Mouse (Mus musculus) brain, embryonic 14.5 days (tissue): Measurements from ENCODE around the gene Cntfr. TPM values are rescaled to one million over a fixed set of nuclear protein-coding genes. Genes with fewer than 3 reads are reported as not detected.

ENCODE experiments used
- DNase-seq: peaks from one replicate; pipeline ENCODE4 v3.0.0-alpha.2; 2011; ENCODE audit warnings: low read depth
- CTCF ChIP-seq: fragments of 200-500 bp; IDR thresholded peaks from 2 replicates; pipeline ENCODE4 v1.5.1; 2012; ENCODE audit warnings: inconsistent platforms, mild to moderate bottlenecking, moderate library complexity, borderline replicate concordance; ENCODE audit not compliant: insufficient read depth, insufficient read length; ENCODE audit errors: extremely low read depth
- POLR2A ChIP-seq: fragments of 200-500 bp; IDR thresholded peaks from 2 replicates; pipeline ENCODE4 v1.6.1; 2012; ENCODE audit warnings: mild to moderate bottlenecking, inconsistent platforms, borderline replicate concordance; ENCODE audit not compliant: poor library complexity, insufficient read depth, insufficient read length, severe bottlenecking; ENCODE audit errors: extremely low read depth
- polyA plus RNA-seq: library from polyadenylated mRNA; depleted of rRNA; stranded (reverse); fragments of >200 nt; gene quantifications from 2 replicates; pipeline ENCODE4 v1.2.3, GENCODE M21; 2012

Cntfr gene
- polyA plus RNA-seq, 1 experiment: 109 TPM

DNA sequence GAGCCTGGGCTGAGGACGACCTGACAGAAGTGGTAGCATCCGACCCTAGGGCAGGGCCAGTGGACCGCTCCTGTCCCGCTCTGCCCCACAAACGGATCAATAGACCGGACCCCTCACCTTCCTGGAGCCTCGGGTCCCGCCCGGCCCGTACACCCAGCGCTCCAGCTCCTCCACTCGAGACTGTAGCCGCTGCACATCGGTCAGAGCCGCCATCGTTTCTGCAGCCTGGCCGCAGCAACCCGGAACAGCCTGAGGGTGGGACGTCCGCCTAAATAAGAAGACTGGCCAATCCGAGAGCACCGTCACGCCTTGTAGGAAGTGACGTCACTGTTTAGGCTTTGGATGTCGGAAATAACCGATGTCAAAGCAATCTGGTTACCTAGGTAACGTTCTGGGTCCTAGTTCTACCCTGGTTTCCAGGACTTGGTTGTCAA, 26.0 kb upstream of the Cntfr start, which contains the start of gene Dctn3:
Gene Dctn3 (minus strand): TSS at position 253 of the 434 bp plus-strand sequence.
- peak; percentile 99 for DNase-seq
- TF ChIP-seq POLR2A: peak; percentile 62; the same call in 1 of the 2 replicates
- TF ChIP-seq CTCF: no peak

DNA sequence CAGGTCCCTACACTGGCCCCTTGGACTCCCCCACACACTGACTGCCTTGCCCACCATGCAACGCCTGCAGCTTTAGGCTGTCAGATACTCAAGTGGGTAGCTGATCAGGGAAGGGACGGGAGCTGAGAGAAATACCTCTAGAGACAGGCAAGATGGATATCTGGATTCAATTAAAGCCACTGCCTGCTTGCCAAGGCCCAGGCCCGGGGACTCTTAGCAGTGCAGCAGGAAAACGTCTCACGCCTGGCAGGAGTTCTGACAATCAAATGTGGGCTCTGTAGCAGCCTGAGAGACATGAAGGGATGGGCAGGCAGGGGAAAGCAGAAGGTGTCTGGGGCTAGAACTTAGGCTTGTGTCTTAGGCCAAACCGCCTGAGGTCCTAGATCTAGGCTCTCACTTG, 19.9 kb upstream of the Cntfr start:
- no peak for TF ChIP-seq CTCF
- DNase-seq: no peak

DNA sequence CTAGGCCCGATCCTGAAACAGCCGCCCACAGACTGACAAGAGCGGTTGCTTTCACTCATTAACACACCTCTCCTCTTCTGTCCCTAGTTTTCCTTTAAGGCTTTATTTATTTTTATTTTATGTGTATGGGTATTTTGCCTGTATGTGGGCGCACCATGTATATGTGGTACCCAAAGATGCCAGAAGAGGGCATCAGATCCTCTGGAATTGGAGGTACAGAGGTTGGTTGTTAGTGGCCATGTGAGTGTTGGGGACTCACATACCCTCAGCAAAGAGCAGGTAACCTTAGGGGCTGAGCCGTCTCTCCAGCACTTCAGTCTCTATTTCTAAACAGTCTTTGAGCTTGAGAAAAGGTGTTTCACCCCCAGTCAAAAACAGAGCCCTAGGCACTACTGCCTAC, 18.7 kb upstream of the Cntfr start:
- TF ChIP-seq CTCF (peak; percentile 54; the same call in 1 of the 2 replicates), POLR2A (no peak)
- DNase-seq: peak; percentile 59

DNA sequence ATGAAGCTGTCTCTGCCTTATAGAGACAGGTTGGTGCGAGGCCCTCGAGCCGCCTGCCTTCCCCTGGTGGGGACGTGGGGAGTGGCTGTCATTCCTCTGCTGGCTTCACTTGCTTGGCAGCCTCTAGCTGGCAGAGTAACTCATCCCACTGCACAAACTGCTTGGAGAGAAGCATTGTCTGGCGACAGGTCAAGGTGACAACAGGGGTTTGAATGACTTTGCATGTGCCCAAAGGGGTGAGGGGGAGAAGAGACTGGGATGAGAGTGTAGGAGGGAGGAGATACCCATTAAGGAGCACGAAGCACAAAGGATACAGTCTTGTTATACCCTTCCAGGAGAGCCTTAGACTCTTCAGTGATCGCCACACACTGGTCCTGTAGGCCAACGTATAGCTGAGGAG, 18.2 kb upstream of the Cntfr start:
- DNase-seq: no peak
- TF ChIP-seq POLR2A (no peak), CTCF (no peak)

DNA sequence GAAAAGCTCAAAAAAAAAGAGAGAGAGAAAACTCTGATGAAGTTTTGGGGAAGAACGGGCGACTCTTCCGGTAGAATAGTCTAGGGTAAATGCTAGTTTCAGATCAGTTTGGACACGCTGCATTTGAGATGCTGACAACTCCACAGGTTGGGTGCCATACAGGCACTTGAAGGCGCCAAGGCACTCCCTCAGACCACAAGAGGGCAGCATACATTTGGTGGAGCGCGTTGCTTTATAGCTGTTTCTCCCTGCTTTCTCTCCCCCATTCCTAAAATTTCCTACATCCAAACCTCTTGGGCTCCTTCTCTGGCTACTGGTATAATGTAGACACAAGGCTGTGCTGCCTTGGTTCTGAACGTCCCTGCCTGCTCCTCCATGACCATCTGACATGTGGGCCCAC, 17.4 kb upstream of the Cntfr start:
- peak; percentile 85 for DNase-seq

DNA sequence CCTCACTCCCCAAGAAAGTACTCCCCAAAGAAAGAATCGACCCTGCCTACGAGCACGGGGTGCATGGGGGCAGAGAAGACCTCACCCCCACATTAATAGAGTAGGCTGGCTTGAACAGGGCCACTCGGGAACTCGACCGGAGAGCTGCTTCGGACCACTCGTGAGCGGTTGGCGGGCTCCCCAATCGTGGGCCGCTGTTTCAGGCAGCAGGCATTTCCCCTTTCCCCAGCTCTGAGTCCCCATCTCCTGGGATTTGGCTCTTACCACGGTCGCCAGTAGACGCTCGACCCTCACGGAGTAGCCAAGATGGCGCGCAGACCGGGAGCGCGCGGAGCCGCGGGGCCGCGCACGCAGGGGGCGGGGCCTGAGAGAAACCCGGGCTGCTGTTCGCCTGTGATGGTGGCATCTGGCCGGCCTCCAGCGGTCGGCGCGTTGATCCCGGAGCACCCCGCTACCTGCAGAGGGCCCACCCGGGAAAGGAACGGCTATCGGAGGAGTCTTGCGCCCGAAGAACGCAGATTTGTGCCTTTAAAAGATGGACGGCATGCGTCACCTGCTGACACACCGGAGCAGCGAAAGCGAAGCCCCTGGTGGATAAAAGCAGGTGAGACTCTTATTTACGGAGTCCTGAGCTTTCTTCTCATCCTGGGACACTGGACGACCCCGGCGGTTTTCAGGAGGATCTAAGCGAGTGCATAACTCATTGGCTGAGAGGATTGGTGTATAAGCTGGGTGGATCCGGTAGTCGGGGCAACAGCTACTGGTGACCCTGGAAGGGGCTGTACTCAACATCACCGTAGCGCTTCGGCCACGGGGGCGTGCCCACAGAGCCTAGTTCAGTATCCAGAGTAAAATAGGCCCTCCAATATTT, 16.5 kb upstream of the Cntfr start, which contains the start of gene Rpp25l:
Gene Rpp25l (minus strand): TSS at position 338 of the 871 bp plus-strand sequence.
- peak; percentile 90 for DNase-seq

More for the DNA sequence above, 17.4 kb upstream of the Cntfr start:
- TF ChIP-seq POLR2A: no peak
- TF ChIP-seq CTCF: peak; percentile 89

DNA sequence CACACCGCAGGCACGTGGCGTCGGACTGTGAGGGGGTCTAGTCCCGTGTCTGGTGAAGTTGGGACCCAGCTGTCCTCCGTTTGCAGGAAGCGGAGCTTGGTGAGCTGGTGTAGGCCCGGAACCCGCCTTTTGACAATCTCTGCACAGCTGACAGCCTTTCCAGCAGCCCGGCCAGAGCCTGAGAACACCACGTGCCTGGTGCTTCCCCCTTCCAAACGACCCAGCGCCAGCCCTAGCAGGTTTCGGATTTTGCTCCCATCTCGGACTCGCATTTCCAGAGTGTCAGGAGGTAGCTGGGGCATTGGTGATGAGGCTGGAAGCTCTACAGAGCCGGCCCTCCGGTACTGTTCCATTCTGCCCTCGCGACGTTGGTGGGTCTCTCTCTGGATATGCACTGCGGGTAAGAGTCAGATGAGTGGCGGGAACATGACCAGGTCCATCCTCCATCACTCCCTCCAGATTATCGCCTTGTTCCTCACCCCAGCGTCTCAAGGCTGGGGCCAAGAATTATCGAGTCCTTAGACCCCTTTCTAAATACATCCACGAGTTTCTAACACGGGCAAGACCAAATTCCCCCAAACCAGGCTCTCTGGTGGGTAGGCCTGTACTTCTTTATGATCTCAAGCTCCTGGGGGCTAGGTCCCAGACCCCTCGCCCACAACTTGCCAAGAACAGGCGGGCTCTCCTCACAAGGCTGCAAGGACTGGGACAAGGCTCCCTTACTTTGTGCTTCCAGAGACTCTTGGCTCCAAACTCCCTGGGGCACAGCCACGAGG, 15.7 kb upstream of the Cntfr start:
- DNase-seq: no peak
- TF ChIP-seq POLR2A: no peak
- no peak for TF ChIP-seq CTCF

More for the DNA sequence above, 16.5 kb upstream of the Cntfr start, which contains the start of gene Rpp25l:
- TF ChIP-seq CTCF (peak; percentile 43), POLR2A (peak; percentile 91)

DNA sequence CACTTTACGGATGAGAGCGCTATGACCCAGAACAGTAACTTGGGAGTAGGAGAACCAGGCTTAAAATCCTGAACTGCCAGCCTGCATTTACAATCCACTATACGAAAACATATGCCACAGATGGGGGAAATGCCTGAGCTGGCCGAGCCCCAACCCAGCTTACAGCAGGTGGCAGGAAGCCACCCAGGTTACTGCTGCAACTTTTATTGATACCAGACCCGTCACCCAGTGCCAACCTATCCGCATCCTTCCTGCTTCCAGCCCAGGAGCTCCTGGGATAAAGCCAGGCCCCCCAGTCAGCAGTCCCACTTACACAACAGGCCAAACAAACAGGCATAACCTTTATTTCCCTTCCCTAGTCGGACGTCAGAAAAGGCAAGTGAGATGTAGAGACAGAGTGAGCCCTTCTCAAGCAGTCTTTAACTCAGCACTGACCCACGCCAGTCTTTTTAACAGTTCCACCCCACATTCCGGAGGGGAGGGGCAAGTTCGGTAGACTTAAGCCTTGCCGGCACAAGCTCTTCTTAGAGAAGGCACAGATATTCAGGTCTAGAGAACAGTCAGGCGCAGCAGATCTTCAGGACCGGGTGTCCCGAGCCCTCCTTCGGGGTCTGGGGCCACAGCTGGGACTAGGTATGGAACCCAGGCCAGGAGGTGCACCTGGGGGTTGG, 15.0 kb upstream of the Cntfr start:
- DNase-seq: peak; percentile 63
- TF ChIP-seq CTCF: no peak
- no peak for TF ChIP-seq POLR2A

DNA sequence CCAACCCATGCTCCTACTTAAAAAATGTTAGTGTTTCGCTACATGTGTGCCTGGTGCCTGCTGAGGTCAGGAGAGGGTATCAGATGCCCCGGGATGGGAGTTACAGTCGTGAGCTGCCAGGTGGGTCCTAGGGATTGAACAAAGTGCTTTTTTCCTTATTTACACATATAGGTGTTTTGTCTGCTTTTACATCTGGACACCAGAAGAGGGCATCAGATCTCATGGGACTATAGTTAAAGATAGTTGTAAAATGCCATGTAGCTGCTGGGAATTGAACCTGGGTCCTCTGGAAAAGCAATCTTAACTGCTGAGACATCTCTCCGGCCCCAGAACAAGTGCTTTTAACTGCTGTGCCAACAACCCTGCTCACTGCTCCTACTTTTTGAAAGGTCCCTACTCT, 13.3 kb upstream of the Cntfr start:
- DNase-seq: no peak
- TF ChIP-seq CTCF: no peak
- TF ChIP-seq POLR2A: no peak

DNA sequence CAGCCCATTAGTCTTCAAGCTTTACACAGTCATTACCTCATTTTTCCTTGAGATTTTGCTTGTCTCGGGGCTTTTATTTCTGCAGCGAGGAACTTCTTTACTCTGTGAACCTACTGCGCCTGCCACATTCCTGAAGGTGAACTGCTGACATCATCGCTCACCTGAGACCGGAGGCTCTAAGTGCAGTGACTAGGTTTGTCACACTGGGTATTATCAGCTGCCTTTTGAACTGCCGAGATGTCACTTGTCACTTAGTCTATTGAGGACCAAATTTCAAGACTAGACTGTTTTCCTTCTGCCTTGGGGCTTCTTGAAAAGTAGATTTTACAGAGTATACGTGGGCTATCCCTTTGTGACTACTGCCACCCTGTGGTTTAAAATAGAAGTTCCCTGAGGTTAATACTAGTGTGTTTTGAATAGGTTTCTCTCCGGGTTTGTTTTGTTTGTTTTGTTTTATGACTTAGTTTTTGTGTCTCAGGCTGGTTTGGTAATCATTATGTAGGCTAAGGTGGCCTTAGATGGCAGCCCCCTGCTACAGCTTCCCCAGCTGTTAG, 11.4 kb upstream of the Cntfr start:
- peak; percentile 85 for DNase-seq
- TF ChIP-seq POLR2A (no peak), CTCF (0 out of 2 replicates have a peak, but pooled peaks have one; percentile 36)
